Mouse (Mus musculus) midbrain, embryonic 12.5 days (tissue): ENCODE measurements around the gene Kcnj12. TPM values are rescaled to one million over a fixed set of nuclear protein-coding genes. Genes with fewer than 3 reads are reported as not detected.
A peak's percentile ranks its signal among the peaks of the same experiment; 100 is the strongest.

Experiments
- ATAC-seq: fragments of 200-750 bp; cut with Nextera tagmentation; 2 replicates; pipeline ENCODE4 v1.8.0; 2017; ENCODE audit warnings: low read depth, moderate TSS enrichment, moderate library complexity; ENCODE audit not compliant: low FRiP score
- H3K27ac ChIP-seq: fragments of 300-500 bp; sonication (generic); replicated peaks from 2 replicates; pipeline ENCODE4 v1.5.1; 2016; ENCODE audit warnings: mild to moderate bottlenecking
- H3K27me3 ChIP-seq: fragments of 300-500 bp; sonication (generic); 2 replicates; pipeline ENCODE4 v1.6.1; 2016; ENCODE audit warnings: mild to moderate bottlenecking
- H3K36me3 ChIP-seq: fragments of 300-500 bp; sonication (generic); 2 replicates; pipeline ENCODE4 v1.6.1; 2016
- H3K4me1 ChIP-seq: fragments of 300-500 bp; sonication (generic); 2 replicates; pipeline ENCODE4 v1.6.1; 2016
- H3K4me2 ChIP-seq: fragments of 300-500 bp; sonication (generic); replicated peaks from 2 replicates; pipeline ENCODE4 v1.6.1; 2016; ENCODE audit warnings: mild to moderate bottlenecking, moderate library complexity
- H3K4me3 ChIP-seq: fragments of 300-500 bp; sonication (generic); 2 replicates; pipeline ENCODE4 v1.5.1; 2016; ENCODE audit warnings: mild to moderate bottlenecking
- H3K9ac ChIP-seq: fragments of 300-500 bp; sonication (generic); replicated peaks from 2 replicates; pipeline ENCODE4 v1.6.1; 2016; ENCODE audit warnings: mild to moderate bottlenecking, moderate library complexity
- H3K9me3 ChIP-seq: fragments of 300-500 bp; sonication (generic); 2 replicates; pipeline ENCODE4 v1.6.1; 2016; ENCODE audit warnings: mild to moderate bottlenecking
- WGBS: fragments of 180-500 bp; shearing (Covaris S2); methylation state at CpG from one replicate; pipeline ENCODE4 v1.1.7; 2016; 5-methylcytosine and 5-hydroxymethylcytosine counted together
- polyA plus RNA-seq: library from polyadenylated mRNA; unstranded; fragments of >200 nt; fragmentation: Nextera tagmentation; extraction: Ambion mirVana; gene quantifications from 2 replicates; pipeline ENCODE4 v1.2.1, GENCODE M21; 2016

Kcnj12 gene
- polyA plus RNA-seq, 1 experiment from 2014 or later: 0.50 TPM

GRCm38 (mm10) chr11:61102397-61103339 lies 80.3 kb downstream of the Kcnj12 start:
- ATAC-seq: no peak
- WGBS: 48% methylated on average over 13 of the region's 13 CpGs

GRCm38 (mm10) chr11:61104241-61104901 lies 82.0 kb downstream of the Kcnj12 start:
- 14% methylated on average over 20 of the region's 20 CpGs for WGBS

More at GRCm38 (mm10) chr11:61102397-61103339, 80.3 kb downstream of the Kcnj12 start:
- Histone ChIP-seq H3K4me1 (peaks cover 10% of the 10 kb centered on the region), H3K4me2 (0 out of 2 replicates have a peak overlapping the region, but pooled peaks have one; percentile 1), H3K9me3 (no peaks in the 10 kb centered on the region), H3K9ac (no peak overlapping the region), H3K36me3 (no peaks in the 10 kb centered on the region), H3K27me3 (peaks cover 9% of the 10 kb centered on the region; the same call in 1 of the 2 replicates), H3K4me3 (no peak overlapping the region), H3K27ac (no peak overlapping the region)

GRCm38 (mm10) chr11:61108911-61109361 lies 86.6 kb downstream of the Kcnj12 start:
- H3K27ac ChIP-seq: no peak overlapping the region
- H3K36me3 ChIP-seq: no peaks in the 10 kb centered on the region
- H3K27me3 ChIP-seq: peaks cover 12% of the 10 kb centered on the region; the same call in 1 of the 2 replicates
- H3K9me3 ChIP-seq: no peaks in the 10 kb centered on the region
- WGBS: 87% methylated on average over 12 of the region's 12 CpGs
- no peak overlapping the region for H3K4me3 ChIP-seq
- no peak overlapping the region for H3K9ac ChIP-seq
- ATAC-seq: no peak
- peaks cover 4% of the 10 kb centered on the region; the same call in 1 of the 2 replicates for H3K4me1 ChIP-seq
- H3K4me2 ChIP-seq: no peak overlapping the region

More at GRCm38 (mm10) chr11:61104241-61104901, 82.0 kb downstream of the Kcnj12 start:
- peaks cover 9% of the 10 kb centered on the region; the same call in 1 of the 2 replicates for H3K27me3 ChIP-seq
- H3K4me1 ChIP-seq: peaks cover 10% of the 10 kb centered on the region
- peak; percentile 82 for ATAC-seq
- no peaks in the 10 kb centered on the region for H3K36me3 ChIP-seq
- H3K9ac ChIP-seq: no peak overlapping the region
- no peak overlapping the region for H3K4me3 ChIP-seq
- no peaks in the 10 kb centered on the region for H3K9me3 ChIP-seq
- H3K27ac ChIP-seq: no peak overlapping the region
- peak overlapping the region; percentile 29 for H3K4me2 ChIP-seq

- Histone ChIP-seq H3K36me3 (no peaks in the 10 kb centered on the region), H3K4me3 (no peak overlapping the region), H3K9me3 (no peaks in the 10 kb centered on the region), H3K4me2 (no peak overlapping the region), H3K27me3 (peaks cover 12% of the 10 kb centered on the region; the same call in 1 of the 2 replicates), H3K4me1 (peaks cover 1% of the 10 kb centered on the region; the same call in 1 of the 2 replicates), H3K27ac (no peak overlapping the region), H3K9ac (no peak overlapping the region)
- no peak for ATAC-seq
- WGBS: 81% methylated on average over 6 of the region's 6 CpGs
These were observed 87.3 kb downstream of the Kcnj12 start for GRCm38 (mm10) chr11:61109707-61110106.

- no peak for ATAC-seq
- H3K9me3 ChIP-seq: no peaks in the 10 kb centered on the region
- 74% methylated on average over 10 of the region's 10 CpGs for WGBS
- no peaks in the 10 kb centered on the region for H3K4me1 ChIP-seq
- H3K4me3 ChIP-seq: no peak overlapping the region
- H3K9ac ChIP-seq: no peak overlapping the region
- H3K4me2 ChIP-seq: no peak overlapping the region
- no peaks in the 10 kb centered on the region for H3K36me3 ChIP-seq
- no peak overlapping the region for H3K27ac ChIP-seq
- H3K27me3 ChIP-seq: peaks cover 12% of the 10 kb centered on the region; the same call in 1 of the 2 replicates
These were observed 87.7 kb downstream of the Kcnj12 start for GRCm38 (mm10) chr11:61110113-61110512.

- Histone ChIP-seq H3K27me3 (peaks cover 11% of the 10 kb centered on the region; the same call in 1 of the 2 replicates), H3K36me3 (no peaks in the 10 kb centered on the region), H3K4me1 (no peaks in the 10 kb centered on the region), H3K9me3 (no peaks in the 10 kb centered on the region), H3K4me2 (no peak overlapping the region), H3K27ac (no peak overlapping the region), H3K4me3 (no peak overlapping the region), H3K9ac (no peak overlapping the region)
- 64% methylated on average over 1 of the region's 1 CpGs for WGBS
- no peak for ATAC-seq
These were observed 88.6 kb downstream of the Kcnj12 start for GRCm38 (mm10) chr11:61110928-61111327.

GRCm38 (mm10) chr11:61111472-61111871 lies 89.1 kb downstream of the Kcnj12 start:
- Histone ChIP-seq H3K9me3 (no peaks in the 10 kb centered on the region), H3K36me3 (no peaks in the 10 kb centered on the region), H3K4me3 (no peak overlapping the region), H3K4me1 (no peaks in the 10 kb centered on the region), H3K27me3 (peaks cover 7% of the 10 kb centered on the region; the same call in 1 of the 2 replicates), H3K9ac (no peak overlapping the region), H3K27ac (no peak overlapping the region), H3K4me2 (no peak overlapping the region)
- no peak for ATAC-seq
- 89% methylated on average over 4 of the region's 4 CpGs for WGBS

GRCm38 (mm10) chr11:61112323-61112995 lies 90.1 kb downstream of the Kcnj12 start:
- WGBS: 86% methylated on average over 8 of the region's 8 CpGs
- H3K9ac ChIP-seq: no peak overlapping the region
- H3K4me3 ChIP-seq: no peak overlapping the region
- no peaks in the 10 kb centered on the region for H3K36me3 ChIP-seq
- H3K4me2 ChIP-seq: no peak overlapping the region
- no peak for ATAC-seq
- no peaks in the 10 kb centered on the region for H3K4me1 ChIP-seq
- no peaks in the 10 kb centered on the region for H3K9me3 ChIP-seq
- no peak overlapping the region for H3K27ac ChIP-seq
- H3K27me3 ChIP-seq: peaks cover 7% of the 10 kb centered on the region; the same call in 1 of the 2 replicates

- ATAC-seq: no peak
- Histone ChIP-seq H3K4me2 (no peak overlapping the region), H3K27me3 (no peaks in the 10 kb centered on the region), H3K4me1 (no peaks in the 10 kb centered on the region), H3K36me3 (no peaks in the 10 kb centered on the region), H3K4me3 (no peak overlapping the region), H3K9me3 (no peaks in the 10 kb centered on the region; the same call in 1 of the 2 replicates), H3K27ac (no peak overlapping the region), H3K9ac (no peak overlapping the region)
- WGBS: 69% methylated on average over 8 of the region's 8 CpGs
These were observed 93.9 kb downstream of the Kcnj12 start for GRCm38 (mm10) chr11:61116226-61116625.

GRCm38 (mm10) chr11:61119996-61120583 lies 97.7 kb downstream of the Kcnj12 start:
- H3K4me1 ChIP-seq: no peaks in the 10 kb centered on the region
- no peaks in the 10 kb centered on the region for H3K36me3 ChIP-seq
- 92% methylated on average over 3 of the region's 3 CpGs for WGBS

More at GRCm38 (mm10) chr11:61119996-61120583, 97.7 kb downstream of the Kcnj12 start:
- Histone ChIP-seq H3K9me3 (no peaks in the 10 kb centered on the region; the same call in 1 of the 2 replicates), H3K27me3 (no peaks in the 10 kb centered on the region), H3K27ac (no peak overlapping the region), H3K4me2 (no peak overlapping the region), H3K9ac (no peak overlapping the region), H3K4me3 (no peak overlapping the region)
- no peak for ATAC-seq
